Mouse (Mus musculus) spleen, adult 2 months (tissue): Measurements from ENCODE around the gene Shank2.

Experiments
- CTCF ChIP-seq: fragments of 200-500 bp; IDR thresholded peaks from 2 replicates; pipeline ENCODE4 v1.5.1; 2011; ENCODE audit warnings: mild to moderate bottlenecking, inconsistent platforms; ENCODE audit not compliant: insufficient read depth, insufficient read length, insufficient replicate concordance; ENCODE audit errors: extremely low read depth
- POLR2A ChIP-seq: fragments of 200-500 bp; IDR thresholded peaks from 2 replicates; pipeline ENCODE4 v1.6.1; 2011; ENCODE audit warnings: low read depth, low read length, inconsistent platforms

- TF ChIP-seq CTCF: no peak
- TF ChIP-seq POLR2A: no peak
Observed at GRCm38 (mm10) chr7:144246271-144246670, 244.5 kb downstream of the Shank2 start.
